Mouse (Mus musculus) kidney, adult 2 months (tissue): ENCODE measurements at regions not wholly inside any gene's neighbourhood (a gene's known extent, or its start where the extent isn't known, plus 50 kb on each side); places are given as distances from the start of the nearest gene placed in this dataset.
A peak's percentile ranks its signal among the peaks of the same experiment; 100 is the strongest.

Source experiments
- DNase-seq: peaks from one replicate; pipeline ENCODE4 v3.0.0; 2021
- H3K27ac ChIP-seq: fragments of 200-500 bp; 2 replicates; pipeline ENCODE4 v1.5.1; 2012; ENCODE audit warnings: low read depth, low read length, control low read depth, inconsistent platforms; ENCODE audit not compliant: insufficient read depth
- H3K27me3 ChIP-seq: fragments of 200-500 bp; replicated peaks from 2 replicates; pipeline ENCODE4 v1.6.1; 2012; ENCODE audit warnings: mild to moderate bottlenecking, moderate library complexity, low read length, inconsistent platforms; ENCODE audit not compliant: control insufficient read depth, insufficient read depth
- H3K36me3 ChIP-seq: fragments of 200-500 bp; 2 replicates; pipeline ENCODE4 v1.6.1; 2012; ENCODE audit warnings: mild to moderate bottlenecking, moderate library complexity, low read length, inconsistent platforms; ENCODE audit not compliant: control insufficient read depth, insufficient read depth
- H3K4me1 ChIP-seq: fragments of 200-500 bp; 2 replicates; pipeline ENCODE4 v1.6.1; 2011; ENCODE audit warnings: low read length; ENCODE audit not compliant: control insufficient read depth, insufficient read depth
- H3K4me3 ChIP-seq: fragments of 200-500 bp; 2 replicates; pipeline ENCODE4 v1.5.1; 2011; ENCODE audit warnings: mild to moderate bottlenecking, low read depth, low read length, control low read depth; ENCODE audit not compliant: insufficient read depth
- CTCF ChIP-seq: fragments of 200-500 bp; conservative IDR thresholded peaks from 2 replicates; pipeline ENCODE4 v1.5.1; 2011; ENCODE audit warnings: low read depth, mild to moderate bottlenecking, control low read depth, low read length, moderate library complexity, mixed read lengths; ENCODE audit not compliant: insufficient read depth, insufficient read length
- POLR2A ChIP-seq: fragments of 200-500 bp; IDR thresholded peaks from one replicate; pipeline ENCODE4 v1.6.1; 2011; ENCODE audit warnings: low read depth, low read length, control low read depth
- WGBS: fragments of 180-500 bp; shearing (Covaris S2); methylation state at CpG from one replicate; pipeline ENCODE4 v1.1.7; 2018; 5-methylcytosine and 5-hydroxymethylcytosine counted together

DNA sequence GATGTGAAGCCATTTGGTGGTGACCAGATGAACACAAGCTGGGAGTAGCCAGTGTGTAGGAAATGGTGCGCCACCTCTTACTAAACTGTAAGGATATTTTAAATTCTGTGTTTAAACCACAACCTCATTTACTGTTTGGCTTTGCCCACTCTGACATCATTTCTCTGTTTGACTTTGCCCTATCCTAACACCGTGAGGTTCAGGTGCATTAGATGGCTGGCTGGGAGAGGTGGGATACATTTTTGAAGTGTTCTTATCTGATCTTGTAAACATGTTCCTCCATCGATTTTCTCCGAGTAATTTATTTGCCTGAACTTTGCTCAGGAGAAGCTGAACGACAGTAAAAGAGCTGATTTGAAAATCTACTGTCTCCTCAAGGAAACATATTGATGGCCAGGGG lies 472.1 kb downstream of the Cdh26 start:
- Histone ChIP-seq H3K4me1 (no peaks in the 10 kb centered on the region), H3K27me3 (no peaks in the 10 kb centered on the region), H3K4me3 (no peak overlapping the region), H3K27ac (no peak overlapping the region), H3K36me3 (no peaks in the 10 kb centered on the region)
- no peak for DNase-seq
- WGBS = 77% methylated on average over 5 of the region's 5 CpGs
- TF ChIP-seq POLR2A (no peak), CTCF (no peak)

- Histone ChIP-seq H3K4me1 (no peaks in the 10 kb centered on the region), H3K27ac (no peak overlapping the region), H3K4me3 (no peak overlapping the region), H3K27me3 (no peaks in the 10 kb centered on the region), H3K36me3 (no peaks in the 10 kb centered on the region)
- TF ChIP-seq CTCF (no peak), POLR2A (no peak)
- no peak for DNase-seq
- 68% methylated on average over 7 of the region's 7 CpGs for WGBS
These were observed 479.0 kb downstream of the Cdh26 start for GRCm38 (mm10) chr2:178909325-178909724.

GRCm38 (mm10) chr2:178911646-178912045 lies 481.3 kb downstream of the Cdh26 start:
- Histone ChIP-seq H3K4me3 (no peak overlapping the region), H3K27me3 (no peaks in the 10 kb centered on the region), H3K4me1 (no peaks in the 10 kb centered on the region), H3K36me3 (no peaks in the 10 kb centered on the region), H3K27ac (no peak overlapping the region)
- TF ChIP-seq CTCF (no peak), POLR2A (no peak)
- 38% methylated on average over 3 of the region's 3 CpGs for WGBS
- no peak for DNase-seq

GRCm38 (mm10) chr2:178916316-178917033 lies 486.1 kb downstream of the Cdh26 start:
- H3K27me3 ChIP-seq = no peaks in the 10 kb centered on the region
- no peaks in the 10 kb centered on the region for H3K36me3 ChIP-seq
- H3K4me1 ChIP-seq = no peaks in the 10 kb centered on the region
- DNase-seq = no peak
- TF ChIP-seq CTCF = no peak
- TF ChIP-seq POLR2A = no peak
- no peak overlapping the region for H3K4me3 ChIP-seq
- H3K27ac ChIP-seq = no peak overlapping the region
- 85% methylated on average over 6 of the region's 6 CpGs for WGBS

DNA sequence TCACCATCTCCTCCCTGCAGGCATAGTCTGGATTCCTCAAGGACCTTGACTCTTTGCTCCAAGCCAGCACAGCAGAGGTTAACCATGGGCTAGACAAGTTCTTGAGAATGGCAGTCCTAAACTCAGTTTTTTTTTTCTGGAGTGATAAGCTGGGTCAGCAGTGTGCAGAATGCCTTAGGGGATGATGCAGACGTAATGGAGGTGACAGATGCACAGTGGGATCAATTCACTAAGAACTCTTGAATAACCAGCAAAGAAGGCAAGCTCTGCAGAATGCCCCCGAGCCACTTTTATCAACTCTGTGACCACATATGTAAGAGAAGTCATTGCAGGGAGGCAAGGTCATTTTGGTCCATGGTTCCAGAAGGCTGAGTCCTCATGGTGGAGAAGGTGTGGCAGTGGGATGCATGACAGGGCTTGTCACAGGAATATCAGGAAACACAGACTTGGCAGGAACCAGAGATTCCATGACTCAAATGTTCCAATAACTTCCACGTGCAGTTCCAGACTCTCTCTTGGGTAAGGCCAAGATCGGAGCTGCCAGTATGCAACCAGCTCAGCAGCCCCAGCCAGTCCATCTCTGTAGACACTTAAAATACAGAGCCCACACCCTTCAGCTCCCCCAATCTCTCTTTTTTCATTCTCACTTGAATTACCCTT lies 494.3 kb downstream of the Cdh26 start:
- TF ChIP-seq POLR2A (no peak), CTCF (no peak)
- H3K36me3 ChIP-seq = no peaks in the 10 kb centered on the region
- H3K4me1 ChIP-seq = no peaks in the 10 kb centered on the region
- 67% methylated on average over 4 of the region's 4 CpGs for WGBS
- no peak overlapping the region for H3K4me3 ChIP-seq
- no peaks in the 10 kb centered on the region for H3K27me3 ChIP-seq
- no peak overlapping the region for H3K27ac ChIP-seq
- DNase-seq = peak; percentile 5

DNA sequence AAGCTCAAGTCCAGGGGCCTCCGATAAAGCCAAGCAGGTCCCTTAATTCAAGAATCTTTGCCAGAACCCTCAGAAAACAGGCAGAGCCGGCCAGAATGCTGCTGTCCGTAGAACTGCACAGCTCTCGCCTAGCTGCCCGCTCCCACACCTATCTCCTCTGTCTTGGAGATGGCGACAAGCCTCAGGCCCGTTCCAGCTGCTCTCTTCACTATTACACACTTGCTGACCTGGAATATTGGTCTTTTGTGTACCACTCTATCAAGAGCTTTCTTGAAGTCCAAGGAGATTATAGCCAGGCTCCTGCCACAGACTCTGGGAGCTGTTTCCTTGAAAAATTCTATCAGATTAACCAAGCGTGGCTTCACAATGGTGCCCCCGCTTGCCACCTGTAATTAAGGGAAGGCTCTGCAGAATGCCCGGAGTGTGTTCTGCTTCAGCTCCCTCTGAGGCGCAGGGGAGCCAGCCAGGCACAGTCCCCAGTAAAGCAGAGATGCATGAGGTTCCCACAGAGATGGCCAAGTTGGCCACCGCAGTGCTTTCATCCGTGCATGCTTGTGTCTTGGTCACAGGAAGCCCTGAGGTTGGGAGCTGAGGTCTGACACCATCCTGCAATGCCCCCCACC lies 496.8 kb downstream of the Cdh26 start:
- 34% methylated on average over 13 of the region's 13 CpGs for WGBS
- DNase-seq = peak; percentile 4
- Histone ChIP-seq H3K27ac (no peak overlapping the region), H3K27me3 (no peaks in the 10 kb centered on the region), H3K4me3 (no peak overlapping the region), H3K4me1 (no peaks in the 10 kb centered on the region), H3K36me3 (no peaks in the 10 kb centered on the region)
- TF ChIP-seq POLR2A (no peak), CTCF (no peak)

- no peaks in the 10 kb centered on the region for H3K27me3 ChIP-seq
- no peaks in the 10 kb centered on the region for H3K36me3 ChIP-seq
- no peak for DNase-seq
- H3K4me1 ChIP-seq = no peaks in the 10 kb centered on the region
- H3K4me3 ChIP-seq = no peak overlapping the region
- no peak for TF ChIP-seq CTCF
- TF ChIP-seq POLR2A = no peak
- WGBS = 58% methylated on average over 6 of the region's 6 CpGs
- H3K27ac ChIP-seq = no peak overlapping the region
These were observed 498.7 kb downstream of the Cdh26 start for GRCm38 (mm10) chr2:178929033-178929432.
